Mouse (Mus musculus): ENCODE data around the gene Ttc27.

The Ttc27 gene

GRCm38 (mm10) chr17:74752906-74753627 is 35.5 kb downstream of the Ttc27 start:
- DNase-seq (ENCODE audit: extremely low spot score), result no peak

- no peak for DNase-seq (ENCODE audit: extremely low spot score)
These were observed 36.1 kb downstream of the Ttc27 start for GRCm38 (mm10) chr17:74753628-74754104.

- no peak for DNase-seq (ENCODE audit: extremely low spot score)
These were observed 37.0 kb downstream of the Ttc27 start for GRCm38 (mm10) chr17:74754369-74755118.

DNA sequence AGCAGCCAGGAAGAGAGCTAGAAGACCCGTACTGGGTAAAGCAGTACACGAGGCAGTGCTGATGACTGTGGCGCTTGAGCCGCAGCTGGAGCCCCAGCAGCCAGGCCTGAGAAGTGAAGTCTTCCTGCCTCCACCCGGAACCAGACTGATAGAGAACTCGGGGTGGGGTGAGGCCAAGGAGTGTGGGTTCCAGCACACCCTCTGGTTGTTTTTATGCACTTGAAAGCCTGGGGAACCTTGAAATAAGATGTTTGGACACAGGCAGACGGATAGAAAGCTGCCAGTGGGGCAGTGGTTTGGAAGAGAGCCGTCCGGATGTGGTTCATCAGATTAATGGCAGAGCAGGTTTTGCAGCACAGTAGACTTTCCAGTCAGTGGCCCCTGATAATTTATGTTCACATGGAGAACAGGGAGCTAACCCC is 51.9 kb downstream of the Ttc27 start:
- no peak for DNase-seq (ENCODE audit: extremely low spot score)

- no peak for DNase-seq (ENCODE audit: extremely low spot score)
These were observed 54.8 kb downstream of the Ttc27 start for GRCm38 (mm10) chr17:74772364-74772763.

GRCm38 (mm10) chr17:74773556-74773955 is 56.0 kb downstream of the Ttc27 start:
- no peak for DNase-seq (ENCODE audit: extremely low spot score)

DNA sequence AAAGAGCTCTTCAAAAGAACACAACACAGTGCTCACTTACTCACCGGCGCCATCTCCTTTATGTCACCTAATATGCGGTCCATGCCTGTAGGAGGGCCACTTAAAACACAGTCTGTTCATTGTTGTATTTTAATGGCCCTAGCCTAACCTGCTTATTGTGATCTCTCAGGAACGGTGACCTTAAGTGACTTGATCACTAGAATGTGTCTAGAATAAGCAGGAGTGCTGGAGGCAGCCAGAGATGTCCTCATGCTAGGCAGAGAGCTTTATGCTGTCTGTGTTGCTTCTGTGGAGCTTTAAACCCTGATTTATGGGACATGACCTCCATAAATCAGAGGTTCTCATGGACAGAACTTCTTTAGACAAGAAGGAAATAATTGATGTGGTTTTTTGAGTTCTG is 62.6 kb downstream of the Ttc27 start:
- no peak for DNase-seq (ENCODE audit: extremely low spot score)

DNA sequence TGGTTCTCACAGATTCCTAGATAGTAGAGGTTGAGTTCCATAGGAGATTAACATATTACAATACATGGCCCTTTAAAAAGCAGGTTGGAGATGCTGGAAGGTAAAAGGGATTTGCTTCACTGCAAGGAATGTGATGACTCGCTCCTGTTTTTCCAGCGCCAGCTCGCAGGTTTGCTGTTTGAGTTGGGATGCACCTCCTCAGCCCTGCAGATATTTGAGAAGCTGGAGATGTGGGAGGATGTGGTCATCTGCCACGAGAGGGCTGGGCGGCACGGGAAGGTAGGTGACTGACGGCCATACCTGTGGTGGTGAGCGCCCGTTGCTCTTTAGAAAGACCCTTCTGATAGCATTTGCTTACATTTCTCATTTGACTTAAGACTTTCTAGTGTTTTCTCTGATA is 63.1 kb downstream of the Ttc27 start:
- no peak for DNase-seq (ENCODE audit: extremely low spot score)

DNA sequence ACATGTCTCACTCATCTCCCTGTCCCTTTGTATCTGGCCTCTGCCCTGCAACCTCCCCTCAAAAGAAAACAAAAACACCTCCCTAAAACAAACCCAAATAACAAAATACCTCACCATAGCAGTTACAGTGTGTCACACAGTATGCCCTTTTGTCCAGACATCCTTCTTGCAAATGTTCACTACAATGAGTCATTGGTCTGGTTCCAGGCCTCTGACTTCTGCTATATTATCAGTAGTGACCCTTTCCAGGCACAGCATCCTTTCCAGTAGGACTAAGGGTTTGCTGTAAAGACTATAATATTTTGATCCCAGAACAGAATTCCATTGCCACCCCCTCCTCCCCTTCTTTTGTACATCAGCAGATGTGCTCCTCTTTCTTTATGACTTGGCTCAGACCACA is 64.4 kb downstream of the Ttc27 start:
- no peak for DNase-seq (ENCODE audit: extremely low spot score)

GRCm38 (mm10) chr17:74785586-74785985 is 68.1 kb downstream of the Ttc27 start:
- no peak for DNase-seq (ENCODE audit: extremely low spot score)

DNA sequence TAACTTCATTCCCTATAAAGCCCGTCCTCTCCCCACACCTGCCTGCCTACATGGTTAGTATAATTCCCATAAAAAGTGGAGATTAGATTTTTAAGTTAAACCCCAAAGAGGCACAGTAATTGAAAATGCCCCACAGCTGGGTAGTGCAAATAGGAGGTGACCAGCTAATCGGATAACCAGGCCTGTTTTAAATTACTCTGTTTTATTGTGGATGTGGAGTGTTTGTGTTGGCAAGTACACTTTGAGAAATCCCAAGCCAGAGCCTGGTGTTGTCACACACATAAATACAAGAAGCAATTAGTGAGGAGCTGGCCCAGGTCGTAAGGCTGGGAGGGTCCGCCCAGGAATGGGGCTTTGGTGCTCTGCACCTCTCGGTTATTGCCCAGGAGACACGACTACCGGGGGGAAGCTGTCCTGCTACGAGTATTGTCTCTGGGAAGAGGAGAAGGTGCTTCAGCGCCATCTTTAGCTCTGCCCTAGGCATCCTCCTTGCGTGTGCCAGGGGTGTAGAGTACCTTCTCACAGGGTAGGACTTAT is 68.7 kb downstream of the Ttc27 start:
- DNase-seq (ENCODE audit: extremely low spot score), result no peak

GRCm38 (mm10) chr17:74796023-74796699 is 78.6 kb downstream of the Ttc27 start:
- DNase-seq (ENCODE audit: extremely low spot score), result no peak

GRCm38 (mm10) chr17:74799865-74800264 is 82.3 kb downstream of the Ttc27 start:
- no peak for DNase-seq (ENCODE audit: extremely low spot score)

- DNase-seq (ENCODE audit: extremely low spot score), result no peak
These were observed 85.2 kb downstream of the Ttc27 start for GRCm38 (mm10) chr17:74802765-74803164.

DNA sequence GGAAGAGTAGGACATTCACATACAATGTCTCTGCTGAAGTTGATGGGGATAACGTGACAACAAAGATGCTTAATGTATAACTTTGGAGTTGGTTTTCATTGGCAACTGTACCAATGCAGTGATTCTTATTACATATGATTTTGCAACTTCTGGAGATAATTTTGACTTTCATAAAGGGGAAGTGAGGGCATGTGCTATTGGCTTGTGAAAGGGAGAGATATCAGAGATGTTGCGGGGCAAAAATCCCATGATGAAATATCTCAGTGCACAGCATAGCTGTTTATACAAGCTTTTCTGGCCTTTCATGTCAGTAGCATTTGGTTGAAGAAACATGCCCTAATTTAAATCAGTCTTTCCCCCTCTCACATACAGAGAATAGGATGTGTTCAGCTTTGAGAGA is 86.3 kb downstream of the Ttc27 start:
- DNase-seq (ENCODE audit: extremely low spot score), result no peak

GRCm38 (mm10) chr17:74804321-74804930 is 86.9 kb downstream of the Ttc27 start:
- DNase-seq (ENCODE audit: extremely low spot score), result peak; percentile 19

DNA sequence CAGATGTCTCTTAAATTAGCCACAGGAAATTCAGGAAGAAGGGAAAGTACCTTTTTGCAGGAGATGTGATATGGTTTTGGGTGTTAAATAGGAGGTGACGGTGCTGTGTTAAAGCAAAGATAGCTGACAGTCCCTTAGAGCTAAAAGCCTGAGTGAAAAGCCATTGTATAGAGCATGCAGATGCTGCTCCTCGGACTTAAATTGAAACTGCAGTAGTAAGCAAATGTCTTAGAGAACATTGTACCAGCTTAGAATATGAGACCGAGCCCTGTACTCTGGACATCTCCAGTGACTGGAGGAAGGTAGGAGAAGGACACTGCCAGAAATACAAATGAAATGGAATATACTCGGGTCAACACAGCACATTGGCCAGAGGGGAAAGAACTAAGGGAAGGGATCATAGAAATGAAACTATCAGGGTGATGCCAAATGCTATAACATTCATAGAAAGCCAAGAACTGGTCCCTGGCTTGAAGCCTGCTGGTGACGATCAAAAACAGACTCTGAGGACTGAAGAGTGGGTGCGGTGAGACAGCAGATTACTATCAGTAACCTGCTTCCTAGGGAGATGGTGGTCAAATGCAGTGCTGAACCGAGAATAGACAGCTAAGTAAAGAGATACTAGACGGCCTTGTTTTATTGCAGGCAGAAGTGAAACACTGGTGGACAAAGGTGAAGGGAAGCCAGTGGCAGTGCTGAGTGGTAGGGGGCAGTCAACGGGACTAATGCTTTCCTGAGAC is 90.1 kb downstream of the Ttc27 start:
- no peak for DNase-seq (ENCODE audit: extremely low spot score)

GRCm38 (mm10) chr17:74808330-74808729 is 90.8 kb downstream of the Ttc27 start:
- no peak for DNase-seq (ENCODE audit: extremely low spot score)

DNA sequence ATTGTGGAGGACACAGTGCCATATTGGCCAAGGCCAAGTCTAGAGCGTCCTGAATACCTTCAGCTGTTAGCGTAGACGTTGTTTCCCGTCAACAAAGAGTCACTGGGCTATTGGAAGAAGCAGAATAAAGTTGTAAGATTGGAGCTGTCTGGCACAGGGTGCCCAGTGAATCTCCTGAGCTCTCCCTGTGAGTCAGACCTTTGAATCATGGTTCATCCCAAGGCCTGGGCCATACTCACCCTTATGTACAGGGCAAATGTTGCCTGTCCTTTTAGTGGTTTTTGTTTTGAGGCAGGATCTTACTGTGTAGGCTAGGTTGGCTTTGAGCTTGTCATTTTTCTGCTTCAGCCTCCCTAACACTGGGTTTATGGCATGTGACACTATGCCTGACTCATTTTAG is 91.4 kb downstream of the Ttc27 start:
- no peak for DNase-seq (ENCODE audit: extremely low spot score)

DNA sequence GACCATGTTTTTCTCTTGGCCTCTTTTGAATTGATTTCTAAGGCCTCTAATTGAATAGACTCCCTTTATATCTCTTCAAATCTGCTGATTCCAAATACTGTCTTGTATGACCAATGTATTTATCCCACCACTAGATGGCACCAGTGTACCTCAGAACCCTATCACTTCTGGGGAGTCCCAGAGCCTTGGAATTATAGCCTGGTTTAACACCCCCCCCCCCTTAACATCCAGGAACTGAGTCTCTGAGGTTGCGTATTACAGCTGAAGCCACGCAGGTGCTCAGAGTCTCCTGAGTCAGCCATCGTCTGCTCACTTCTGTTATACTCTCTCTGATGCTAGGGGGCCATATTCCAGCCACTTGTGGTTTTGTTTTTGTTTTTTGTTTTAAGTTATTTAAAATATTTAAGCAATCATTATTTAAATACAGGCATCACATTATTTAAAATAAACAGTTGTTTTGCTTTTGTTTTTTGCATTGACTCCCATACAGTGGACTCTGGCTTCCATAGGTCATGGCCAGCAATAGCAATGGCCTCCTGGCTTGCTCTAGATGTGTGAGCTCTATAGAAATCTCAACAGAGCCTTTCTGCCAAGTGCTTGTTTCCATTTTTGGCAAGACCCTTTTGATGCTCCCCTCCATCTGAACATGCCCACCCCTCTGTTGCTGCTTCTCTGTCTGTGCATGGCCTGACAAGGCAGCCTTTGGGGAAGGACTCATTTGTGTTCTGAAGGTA is 93.5 kb downstream of the Ttc27 start:
- DNase-seq (ENCODE audit: extremely low spot score), result peak; percentile 58

DNA sequence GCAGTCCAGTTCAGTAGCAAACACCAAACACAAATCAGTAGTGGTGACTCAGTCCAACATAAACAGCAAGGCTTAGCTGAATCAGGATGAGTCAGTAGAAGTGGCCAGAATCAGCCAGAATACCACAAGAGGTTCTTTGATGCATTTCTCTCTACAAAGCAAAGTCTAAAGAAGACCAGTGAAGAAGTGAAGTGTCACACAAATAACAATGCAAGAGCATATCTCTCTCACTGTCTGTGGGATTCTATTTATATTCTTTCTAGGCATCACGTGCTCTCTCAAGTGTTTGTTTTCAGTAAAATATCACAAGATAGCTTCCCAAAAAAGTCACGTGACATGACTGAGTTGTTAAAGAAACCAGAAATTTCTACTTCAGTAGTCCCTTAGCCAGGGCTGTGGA is 102.2 kb downstream of the Ttc27 start:
- DNase-seq (ENCODE audit: extremely low spot score), result no peak

Measured in embryo, embryonic 9.5 days (tissue).